13 mouse cellular contexts compared by ENCODE assay signal in the genomic region with DNA sequence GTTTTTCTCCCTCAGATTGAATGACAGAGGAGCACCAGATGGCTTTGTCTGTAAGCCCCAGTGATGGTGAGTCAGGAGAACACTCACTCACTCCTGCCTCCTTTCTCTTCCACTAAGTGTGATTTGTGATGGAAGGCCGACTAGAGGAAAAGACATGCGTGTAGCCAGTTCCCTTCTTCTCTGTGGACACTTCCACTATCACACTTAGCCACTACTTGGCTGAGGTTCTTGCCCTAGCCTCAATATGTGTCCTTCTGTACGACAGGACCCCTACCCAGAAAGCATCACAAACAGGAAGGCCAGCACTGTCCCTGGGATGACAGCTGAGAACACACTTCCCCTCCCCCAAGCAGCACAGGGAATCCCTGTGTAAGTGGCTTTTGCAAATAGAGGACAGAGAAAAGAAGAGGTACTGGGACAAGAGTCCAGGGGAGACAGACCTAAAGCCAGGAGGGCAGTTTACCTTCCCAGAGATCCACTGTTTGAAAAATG. TPM values are rescaled to one million over a fixed set of nuclear protein-coding genes. Genes with fewer than 3 reads are reported as not detected.
DNase-seq lines count a peak whose midpoint lies in the region; ATAC-seq lines count a peak whose summit lies in the region.
"Had no signal": no experiment of that assay in that cellular context is flagged by ENCODE, and none has a peak within 500 bp of the region (broad histone marks: within the 10 kb centered on the region; RNA-seq: fewer than 3 reads in every experiment).

No protein-coding gene starts in this region.

- H3K36me3 ChIP-seq in limb, embryonic 12.5 days, result peaks cover 24% of the 10 kb centered on the region
- peaks cover 32% of the 10 kb centered on the region for H3K36me3 ChIP-seq in limb, embryonic 10.5 days
- H3K36me3 ChIP-seq in embryonic facial prominence, embryonic 13.5 days, result peaks cover 18% of the 10 kb centered on the region; the same call in 1 of the 2 replicates
- H3K36me3 ChIP-seq in neural tube, embryonic 15.5 days, result peaks cover 26% of the 10 kb centered on the region
- H3K36me3 ChIP-seq: embryonic facial prominence, embryonic 15.5 days; stomach, embryonic 15.5 days had no signal

- no peaks in the 10 kb centered on the region for H3K9me3 ChIP-seq in limb, embryonic 12.5 days
- no peaks in the 10 kb centered on the region for H3K9me3 ChIP-seq in limb, embryonic 10.5 days (replicated peaks)
- H3K9me3 ChIP-seq in embryonic facial prominence, embryonic 13.5 days, result no peaks in the 10 kb centered on the region
- no peaks in the 10 kb centered on the region for H3K9me3 ChIP-seq in neural tube, embryonic 15.5 days (replicated peaks)
- H3K9me3 ChIP-seq: embryonic facial prominence, embryonic 15.5 days; stomach, embryonic 15.5 days had no signal

- no peak overlapping the region for H3K9ac ChIP-seq in limb, embryonic 12.5 days (replicated peaks)
- no peak overlapping the region for H3K9ac ChIP-seq in embryonic facial prominence, embryonic 13.5 days
- H3K9ac ChIP-seq in neural tube, embryonic 15.5 days (replicated peaks), result peak overlapping the region; percentile 79
- H3K9ac ChIP-seq: embryonic facial prominence, embryonic 15.5 days; lung, embryonic 14.5 days; stomach, embryonic 15.5 days had no signal

- no peak overlapping the region for H3K4me3 ChIP-seq in limb, embryonic 12.5 days (replicated peaks)
- no peak overlapping the region for H3K4me3 ChIP-seq in limb, embryonic 10.5 days
- no peak overlapping the region for H3K4me3 ChIP-seq in embryonic facial prominence, embryonic 13.5 days
- H3K4me3 ChIP-seq in neural tube, embryonic 15.5 days (replicated peaks), result peak overlapping the region; percentile 64
- H3K4me3 ChIP-seq: stomach, embryonic 15.5 days had no signal

- peak overlapping the region; percentile 87; the same call in 1 of the 2 replicates for H3K4me2 ChIP-seq in limb, embryonic 12.5 days
- peak overlapping the region; percentile 88; the same call in 1 of the 2 replicates for H3K4me2 ChIP-seq in embryonic facial prominence, embryonic 13.5 days
- peak overlapping the region; percentile 72 for H3K4me2 ChIP-seq in neural tube, embryonic 15.5 days
- H3K4me2 ChIP-seq: stomach, embryonic 15.5 days had no signal

- no peak overlapping the region for H3K27ac ChIP-seq in limb, embryonic 12.5 days
- no peak overlapping the region for H3K27ac ChIP-seq in limb, embryonic 10.5 days
- H3K27ac ChIP-seq in embryonic facial prominence, embryonic 13.5 days, result no peak overlapping the region
- peak overlapping the region; percentile 97 for H3K27ac ChIP-seq in neural tube, embryonic 15.5 days (replicated peaks)
- H3K27ac ChIP-seq: embryonic facial prominence, embryonic 15.5 days; stomach, embryonic 15.5 days had no signal

- peaks cover 17% of the 10 kb centered on the region for H3K4me1 ChIP-seq in limb, embryonic 12.5 days (replicated peaks)
- peaks cover 25% of the 10 kb centered on the region for H3K4me1 ChIP-seq in limb, embryonic 10.5 days
- peaks cover 20% of the 10 kb centered on the region for H3K4me1 ChIP-seq in embryonic facial prominence, embryonic 13.5 days
- H3K4me1 ChIP-seq in neural tube, embryonic 15.5 days, result peaks cover 46% of the 10 kb centered on the region

- intact Hi-C loops in gastrocnemius, postnatal 36 days (cut with DNase I), result no loop called here

- no peak for ATAC-seq in limb, embryonic 12.5 days (ENCODE audit: insufficient number of reproducible peaks, insufficient read depth, low FRiP score, low TSS enrichment, low read depth)
- ATAC-seq in embryonic facial prominence, embryonic 13.5 days (ENCODE audit: insufficient number of reproducible peaks, insufficient read depth, low FRiP score, low TSS enrichment, low read depth), result no peak
- no peak for ATAC-seq in neural tube, embryonic 15.5 days (ENCODE audit: low FRiP score)

- 75% methylated on average over 3 of the region's 3 CpGs for WGBS in limb, embryonic 12.5 days
- 79% methylated on average over 3 of the region's 3 CpGs for WGBS in limb, embryonic 10.5 days
- 80% methylated on average over 3 of the region's 3 CpGs for WGBS in embryonic facial prominence, embryonic 13.5 days
- WGBS in neural tube, embryonic 15.5 days, result 14% methylated on average over 3 of the region's 3 CpGs

- DNase-seq in limb, embryonic 10.5 days (ENCODE audit: low spot score), result no peak
- peak; percentile 47 for DNase-seq in layer of hippocampus, adult 11-12 months (ENCODE audit: low spot score)
- no peak for DNase-seq in testis, postnatal 14 days (ENCODE audit: low spot score)
- no peak for DNase-seq in kidney, adult 18-20 months
- DNase-seq in gastrocnemius, postnatal 36 days, result no peak
- DNase-seq: lung, embryonic 14.5 days had no signal

- no peaks in the 10 kb centered on the region for H3K27me3 ChIP-seq in limb, embryonic 12.5 days
- no peaks in the 10 kb centered on the region for H3K27me3 ChIP-seq in limb, embryonic 10.5 days (ENCODE audit: low read depth, poor library complexity, severe bottlenecking)
- no peaks in the 10 kb centered on the region for H3K27me3 ChIP-seq in embryonic facial prominence, embryonic 13.5 days
- H3K27me3 ChIP-seq in neural tube, embryonic 15.5 days (replicated peaks), result no peaks in the 10 kb centered on the region
- H3K27me3 ChIP-seq: CH12.LX; embryonic facial prominence, embryonic 15.5 days; stomach, embryonic 15.5 days had no signal

RNA-seq across cellular contexts. Expression of gene Tagln3, which starts 1.9 kb away (rescaled TPM):
- polyA plus RNA-seq in limb, embryonic 12.5 days (2016; fragmentation: Nextera tagmentation; extraction: Ambion mirVana), result 30.2 and 33.2 TPM in 2 replicates
- 23.5 and 28.5 TPM in 2 replicates for polyA plus RNA-seq in limb, embryonic 10.5 days (2016; fragmentation: Nextera tagmentation; extraction: Ambion mirVana)
- polyA plus RNA-seq in embryonic facial prominence, embryonic 13.5 days (2015; fragmentation: Nextera tagmentation; extraction: Ambion mirVana), result 22.2 and 25.4 TPM in 2 replicates
- polyA plus RNA-seq in neural tube, embryonic 15.5 days (2015; fragmentation: Nextera tagmentation; extraction: Ambion mirVana), result 451 and 532 TPM in 2 replicates
- total RNA-seq in gastrocnemius, postnatal 36 days (2021), result under 1 TPM; 0.20 to 0.42 TPM

RNA-seq across cellular contexts. Expression of gene Abhd10, which starts 20.2 kb away (rescaled TPM):
- polyA plus RNA-seq in limb, embryonic 12.5 days (2016; fragmentation: Nextera tagmentation; extraction: Ambion mirVana), result 37.3 and 41.5 TPM in 2 replicates
- polyA plus RNA-seq in limb, embryonic 10.5 days (2016; fragmentation: Nextera tagmentation; extraction: Ambion mirVana), result 38.8 and 43.0 TPM in 2 replicates
- 39.0 and 40.4 TPM in 2 replicates for polyA plus RNA-seq in embryonic facial prominence, embryonic 13.5 days (2015; fragmentation: Nextera tagmentation; extraction: Ambion mirVana)
- 38.7 and 41.1 TPM in 2 replicates for polyA plus RNA-seq in neural tube, embryonic 15.5 days (2015; fragmentation: Nextera tagmentation; extraction: Ambion mirVana)
- total RNA-seq in gastrocnemius, postnatal 36 days (2021), result 10 to 100 TPM in 1 of 2 experiments, 1 to 10 TPM in 1; 9.2 to 10.2 TPM

RNA-seq across cellular contexts. Expression of gene Tmprss7, which starts 29.0 kb away (rescaled TPM):
- 0.20 and 0.27 TPM in 2 replicates for polyA plus RNA-seq in limb, embryonic 12.5 days (2016; fragmentation: Nextera tagmentation; extraction: Ambion mirVana)
- 0.18 TPM in 1 of 2 replicates, not detected in the other for polyA plus RNA-seq in limb, embryonic 10.5 days (2016; fragmentation: Nextera tagmentation; extraction: Ambion mirVana)
- polyA plus RNA-seq in embryonic facial prominence, embryonic 13.5 days (2015; fragmentation: Nextera tagmentation; extraction: Ambion mirVana), result 0.11 and 0.26 TPM in 2 replicates
- 0.46 and 0.49 TPM in 2 replicates for polyA plus RNA-seq in neural tube, embryonic 15.5 days (2015; fragmentation: Nextera tagmentation; extraction: Ambion mirVana)
- not detected for total RNA-seq in gastrocnemius, postnatal 36 days (2021)
- total RNA-seq: CH12.LX had no signal
- polyA plus RNA-seq: heart, embryonic 14.5 days; stomach, embryonic 15.5 days had no signal

Comparison
In these comparisons a context has a peak if more than half of its experiments do, and no peak if none do; other contexts are left out.
1. RNA of gene Tagln3, which starts 1.9 kb away (polyA plus RNA-seq): 451 to 532 TPM in neural tube, embryonic 15.5 days; 30.2 to 33.2 TPM in limb, embryonic 12.5 days, 23.5 to 28.5 TPM in limb, embryonic 10.5 days and 22.2 to 25.4 TPM in embryonic facial prominence, embryonic 13.5 days; every median in the first group is over 10 times any median in the second.
2. Peak in every context shown above with its lines, with median percentiles within 50 percentile points of each other: H3K4me2 ChIP-seq.